Mouse (Mus musculus) lung, adult 2 months (tissue): Measurements from ENCODE around the gene 4930550C14Rik. TPM values are rescaled to one million over a fixed set of nuclear protein-coding genes. Genes with fewer than 3 reads are reported as not detected.

Source experiments
- DNase-seq: peaks from one replicate; pipeline ENCODE4 v3.0.0; 2022
- H3K4me1 ChIP-seq: fragments of 200-500 bp; 2 replicates; pipeline ENCODE4 v1.6.1; 2011; ENCODE audit warnings: low read length; ENCODE audit not compliant: control insufficient read depth, insufficient read depth
- H3K4me3 ChIP-seq: fragments of 200-500 bp; replicated peaks from 2 replicates; pipeline ENCODE3; 2011; ENCODE audit warnings: low read depth, mild to moderate bottlenecking, control low read depth, low read length; ENCODE audit errors: extremely low read depth
- CTCF ChIP-seq: fragments of 200-500 bp; IDR thresholded peaks from 2 replicates; pipeline ENCODE4 v1.5.1; 2011; ENCODE audit warnings: mild to moderate bottlenecking, low read length, control low read depth; ENCODE audit not compliant: insufficient read depth
- POLR2A ChIP-seq: fragments of 200-500 bp; IDR thresholded peaks from 2 replicates; pipeline ENCODE4 v1.6.1; 2011; ENCODE audit warnings: low read depth, mild to moderate bottlenecking, control low read depth, low read length, borderline replicate concordance; ENCODE audit errors: extremely low read depth
- WGBS: fragments of 180-500 bp; shearing (Covaris S2); methylation state at CpG from one replicate; pipeline ENCODE4 v1.1.7; 2018; 5-methylcytosine and 5-hydroxymethylcytosine counted together
- polyA plus RNA-seq: library from polyadenylated mRNA; depleted of rRNA; stranded (reverse); fragments of >200 nt; gene quantifications from 2 replicates; pipeline ENCODE4 v1.2.3, GENCODE M21; 2012; rRNA removed

The 4930550C14Rik gene
- polyA plus RNA-seq, 1 experiment = 1.3 TPM

GRCm38 (mm10) chr9:53427638-53428037 lies 25.5 kb downstream of the 4930550C14Rik start:
- H3K4me3 ChIP-seq = no peak overlapping the region
- WGBS = 45% methylated on average over 3 of the region's 3 CpGs
- no peaks in the 10 kb centered on the region for H3K4me1 ChIP-seq
- TF ChIP-seq CTCF (no peak), POLR2A (no peak)
- no peak for DNase-seq

DNA sequence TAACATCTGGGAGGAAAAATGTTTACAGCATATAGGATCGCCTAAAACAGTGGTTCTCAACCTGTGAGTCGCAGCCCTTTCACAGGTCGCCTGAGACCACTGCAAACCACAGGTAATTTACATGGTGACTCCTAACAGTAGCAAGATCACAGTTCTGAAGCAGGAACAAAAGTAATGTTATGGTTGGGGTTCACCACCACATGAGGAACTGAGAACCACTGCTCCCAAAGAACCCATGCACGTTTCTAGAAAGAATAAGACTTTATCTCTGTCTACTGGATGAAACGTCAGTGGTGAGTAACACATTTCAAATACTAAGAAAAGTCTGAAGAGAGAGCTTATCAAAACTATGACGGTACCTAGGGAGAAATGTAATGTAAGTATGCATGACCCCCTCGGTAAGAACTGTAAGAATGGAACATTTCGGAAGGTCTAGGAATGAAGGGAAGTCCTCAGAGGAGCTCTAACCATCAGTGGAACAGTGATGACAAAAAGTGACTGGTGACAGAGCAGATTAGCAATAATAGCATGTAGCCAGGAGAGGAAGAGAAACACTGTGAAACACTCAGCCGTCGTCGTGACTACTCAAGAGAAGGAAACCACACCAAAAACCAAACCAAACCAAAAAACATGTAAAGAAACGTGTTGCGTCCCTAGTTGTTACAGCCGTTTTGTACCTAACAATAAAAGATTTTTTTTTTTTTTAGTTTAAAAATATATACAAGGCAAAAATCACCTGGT lies 33.9 kb downstream of the 4930550C14Rik start:
- no peak for DNase-seq
- TF ChIP-seq CTCF (no peak), POLR2A (no peak)
- Histone ChIP-seq H3K4me1 (no peaks in the 10 kb centered on the region), H3K4me3 (no peak overlapping the region)
- WGBS = 82% methylated on average over 14 of the region's 14 CpGs

GRCm38 (mm10) chr9:53450609-53451008 lies 48.5 kb downstream of the 4930550C14Rik start:
- H3K4me3 ChIP-seq = no peak overlapping the region
- no peaks in the 10 kb centered on the region for H3K4me1 ChIP-seq
- no peak for DNase-seq
- 91% methylated on average over 1 of the region's 1 CpGs for WGBS
- TF ChIP-seq POLR2A = no peak
- no peak for TF ChIP-seq CTCF

DNA sequence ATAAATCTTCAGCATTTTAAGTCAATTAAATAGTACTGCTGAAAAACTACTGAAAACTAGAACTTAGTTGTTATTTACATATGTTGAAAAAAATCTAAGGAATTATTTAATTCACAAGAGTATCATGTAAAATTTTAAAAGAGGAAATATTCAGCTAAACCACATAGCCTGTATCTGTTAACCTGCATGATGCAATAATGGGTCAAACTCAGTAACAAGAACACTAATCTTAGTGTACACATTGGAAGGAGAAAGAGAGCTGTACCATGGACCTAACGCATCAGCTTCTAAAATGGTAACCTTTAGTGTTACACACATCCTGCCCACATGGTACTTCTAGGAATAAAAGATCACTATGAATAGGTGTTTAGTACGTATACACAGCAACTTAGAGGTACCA lies 49.9 kb downstream of the 4930550C14Rik start:
- Histone ChIP-seq H3K4me3 (no peak overlapping the region), H3K4me1 (no peaks in the 10 kb centered on the region)
- DNase-seq = no peak
- 92% methylated on average over 2 of the region's 2 CpGs for WGBS
- TF ChIP-seq CTCF (no peak), POLR2A (no peak)

DNA sequence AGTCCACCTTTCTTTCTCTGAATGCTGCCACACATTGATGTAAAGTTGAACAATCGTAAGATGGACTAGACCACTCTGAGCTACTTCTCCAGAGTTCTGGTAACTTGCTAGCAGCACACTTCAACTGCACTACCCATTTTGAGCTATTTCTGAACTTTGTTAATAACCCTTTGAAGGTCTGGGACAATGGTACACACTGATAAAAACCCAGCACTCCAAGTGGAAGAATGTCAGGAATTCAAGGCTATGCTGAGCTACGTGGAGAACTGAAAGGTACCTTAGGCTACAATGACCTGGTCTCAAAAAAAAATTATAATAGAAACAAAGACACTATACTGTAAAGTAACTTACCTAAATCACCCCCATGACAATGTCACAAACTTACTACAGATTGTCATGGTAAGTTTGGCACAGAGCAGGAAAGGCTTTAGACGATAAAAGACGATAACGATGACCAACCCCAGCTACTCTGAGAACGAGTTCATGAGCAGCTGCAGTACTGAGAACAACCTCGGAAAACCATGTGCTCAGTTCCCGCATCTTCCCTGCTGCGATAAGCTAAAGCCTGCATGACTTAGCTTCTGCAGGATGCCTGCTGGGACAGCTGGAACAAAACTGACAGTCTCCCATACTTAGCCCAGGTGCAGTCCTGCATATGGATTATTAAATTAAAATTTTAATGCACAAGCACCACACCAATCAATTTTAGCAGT lies 70.8 kb downstream of the 4930550C14Rik start:
- 68% methylated on average over 9 of the region's 9 CpGs for WGBS
- no peak for DNase-seq
- H3K4me3 ChIP-seq = no peak overlapping the region
- TF ChIP-seq CTCF (no peak), POLR2A (no peak)
- no peaks in the 10 kb centered on the region for H3K4me1 ChIP-seq

Other genes starting within 250 kb of the 4930550C14Rik start
- gene Ddx10, start 154.3 kb upstream of the 4930550C14Rik start, polyA plus RNA-seq = 1.1 and 2.0 TPM in 2 replicates
- gene Exph5, start 100.7 kb upstream of the 4930550C14Rik start, polyA plus RNA-seq = 3.4 and 4.8 TPM in 2 replicates
- gene Kdelc2, start 18.3 kb upstream of the 4930550C14Rik start, polyA plus RNA-seq = 11.5 and 14.2 TPM in 2 replicates
- 1.1 and 1.5 TPM in 2 replicates for gene Atm, start 134.4 kb downstream of the 4930550C14Rik start, polyA plus RNA-seq
- 2.0 and 2.1 TPM in 2 replicates for gene Npat, start 134.7 kb downstream of the 4930550C14Rik start, polyA plus RNA-seq
- gene Acat1, start 208.1 kb downstream of the 4930550C14Rik start, polyA plus RNA-seq = 15.9 and 22.9 TPM in 2 replicates